Mouse (Mus musculus): ENCODE results near the gene Ttc17.
"Not testable (repeated sequence)": the region's sequence is repeated elsewhere in the genome, so short reads cannot be mapped to it uniquely, and the experiment has no call there.

The Ttc17 gene

DNA sequence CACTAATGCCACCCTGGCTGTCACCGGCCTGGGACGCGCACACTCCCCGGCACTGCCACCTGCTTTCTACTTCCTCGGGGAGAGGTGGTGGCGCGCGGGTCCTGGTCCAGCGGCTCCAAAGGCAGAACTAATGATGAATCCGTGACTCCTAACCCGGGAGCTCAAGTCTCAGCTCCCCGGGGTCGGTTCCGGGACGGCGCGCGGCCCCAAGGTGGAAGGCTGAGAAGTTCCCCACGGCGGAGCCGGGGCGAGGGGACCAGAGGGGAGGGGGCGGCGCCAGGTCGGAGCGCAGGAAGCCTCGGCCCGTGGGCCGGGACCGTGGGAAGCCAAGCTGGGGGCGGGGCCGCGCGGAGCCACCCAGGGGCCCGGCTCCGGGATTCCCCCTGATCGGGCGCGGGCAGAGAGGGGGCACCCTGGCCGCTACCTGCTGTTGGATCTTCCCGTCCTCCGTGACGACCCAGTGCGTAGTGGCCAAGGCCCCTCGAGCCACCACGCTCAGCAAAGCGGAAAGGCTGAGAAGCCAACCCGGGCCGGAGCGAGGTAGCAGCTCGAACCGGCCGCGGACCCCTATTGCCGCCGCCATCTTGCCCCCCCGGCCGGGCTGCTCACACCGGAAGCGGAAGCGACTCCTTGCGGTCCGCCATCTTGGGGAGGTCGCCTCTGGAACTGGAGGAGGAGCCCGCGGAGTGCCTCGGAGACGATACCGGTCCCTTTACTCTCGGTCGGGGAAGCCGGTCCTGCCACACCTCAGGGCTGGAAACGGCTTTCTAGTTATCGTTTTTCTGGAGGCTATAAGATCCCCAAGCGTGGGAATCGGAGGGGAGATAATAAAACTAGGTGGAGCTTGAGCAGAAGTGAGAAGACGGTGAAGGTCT is at the start of gene Ttc17:
Gene Ttc17, minus strand, starts transcription at position 607 of the 875 bp plus-strand sequence.
- peak; percentile 82 to 87 for DNase-seq (ENCODE audit: low spot score in 2 of 2)

GRCm38 (mm10) chr2:94449643-94450042 is 43.2 kb upstream of the Ttc17 start:
- no peak for DNase-seq (ENCODE audit: low spot score in 2 of 2)

DNA sequence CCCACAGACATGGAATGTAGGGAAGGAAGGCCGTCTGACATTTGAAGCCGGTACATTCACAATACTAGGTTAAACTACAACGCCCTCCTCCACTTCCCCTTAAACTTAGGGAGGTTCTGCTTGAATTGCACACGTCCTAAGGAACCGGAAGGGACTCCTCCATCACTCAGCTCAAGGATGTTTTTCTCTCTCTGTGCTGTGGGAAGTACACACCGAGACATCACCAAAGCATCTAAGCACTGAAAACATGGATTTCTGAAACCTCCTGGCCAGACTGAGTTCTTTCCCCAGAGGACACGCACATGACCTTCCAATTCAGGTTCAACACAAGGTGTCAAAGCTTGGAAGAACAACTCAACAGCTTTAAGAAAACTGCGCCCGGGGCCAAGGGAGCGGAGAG is 30.5 kb upstream of the Ttc17 start:
- DNase-seq (ENCODE audit: low spot score in 2 of 2): no peak

DNA sequence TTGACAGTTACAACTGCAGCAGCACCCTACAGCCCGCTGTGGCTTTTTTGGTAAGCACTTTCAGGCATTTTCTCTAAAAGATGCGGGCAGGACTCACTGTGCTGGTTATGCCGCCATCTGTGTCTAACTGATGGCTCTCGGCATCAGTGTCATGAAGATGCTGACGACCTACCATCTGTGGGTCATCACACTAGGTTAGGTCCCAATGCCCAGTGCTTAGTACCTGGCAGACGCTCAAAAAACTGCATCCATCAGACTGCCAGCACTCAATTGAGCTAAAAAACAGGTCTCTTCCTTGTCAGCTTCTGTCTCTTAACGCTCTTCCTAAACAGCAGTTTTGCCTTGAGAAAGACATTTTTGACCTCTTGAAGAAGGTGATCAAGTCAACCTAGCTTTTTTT is 29.0 kb upstream of the Ttc17 start:
- DNase-seq (ENCODE audit: low spot score in 2 of 2): no peak

DNA sequence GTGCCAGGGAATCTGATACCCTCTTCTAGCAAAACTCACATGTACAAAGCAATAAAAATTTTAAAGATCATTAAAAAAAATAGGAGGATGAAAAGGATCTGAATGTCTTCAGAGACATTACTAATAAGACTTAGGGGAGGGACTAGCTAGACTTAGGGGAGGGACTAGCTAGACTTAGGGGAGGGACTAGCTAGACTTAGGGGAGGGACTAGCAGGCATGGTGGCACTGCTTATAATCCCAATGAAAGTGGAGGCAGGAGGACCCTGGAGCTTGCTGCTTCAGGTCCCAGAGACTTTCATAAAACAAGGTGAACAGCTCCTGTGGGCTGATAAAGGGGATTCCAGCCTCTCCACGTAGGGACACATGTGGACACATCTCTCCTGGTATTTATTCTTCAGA is 28.3 kb upstream of the Ttc17 start:
- no peak for DNase-seq (ENCODE audit: low spot score in 2 of 2)

DNA sequence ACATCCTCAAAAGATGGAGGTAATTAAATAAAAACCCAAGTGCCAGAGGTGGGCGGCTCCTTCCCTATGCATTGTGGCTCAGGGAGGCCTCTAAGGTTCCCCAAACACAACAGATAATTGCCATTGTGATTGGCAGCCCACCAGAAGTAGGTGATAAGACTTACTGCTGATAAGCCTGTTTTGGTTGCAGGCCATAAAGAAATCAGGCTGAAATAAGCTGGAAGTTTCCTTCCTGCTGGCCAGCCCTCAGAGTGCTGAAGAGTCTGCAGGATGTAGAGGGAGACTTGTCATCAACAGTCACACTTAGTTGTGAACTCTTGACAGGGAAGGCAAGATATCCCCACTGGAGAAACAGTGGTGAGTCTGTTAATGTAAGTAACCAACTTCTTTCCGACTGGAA is 25.7 kb upstream of the Ttc17 start:
- no peak for DNase-seq (ENCODE audit: low spot score in 2 of 2)

GRCm38 (mm10) chr2:94428456-94428855 is 22.0 kb upstream of the Ttc17 start:
- no peak for DNase-seq (ENCODE audit: low spot score in 2 of 2)

GRCm38 (mm10) chr2:94407441-94407840 is 952 bp upstream of the Ttc17 start:
- no peak for DNase-seq (ENCODE audit: low spot score in 2 of 2)

DNA sequence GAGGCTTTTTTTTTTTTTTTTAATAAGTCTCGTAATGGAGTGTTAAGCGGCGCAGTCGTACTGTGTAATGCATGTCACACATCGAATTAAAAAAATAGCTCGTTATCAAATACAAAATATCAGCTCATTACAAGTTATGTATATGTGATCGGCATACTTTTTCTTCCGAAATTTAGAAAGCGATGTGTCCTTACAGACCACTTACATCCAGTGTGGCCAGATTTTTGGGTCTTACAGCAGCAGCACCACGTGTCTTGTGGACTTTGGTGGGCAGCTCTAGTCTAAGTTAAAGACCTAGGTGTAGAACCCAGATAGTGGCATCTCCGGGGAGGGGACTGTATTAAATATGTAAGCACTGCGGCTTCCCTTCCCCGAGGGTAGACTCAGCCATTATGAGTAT is 532 bp upstream of the Ttc17 start:
- DNase-seq (ENCODE audit: low spot score in 2 of 2): no peak

DNA sequence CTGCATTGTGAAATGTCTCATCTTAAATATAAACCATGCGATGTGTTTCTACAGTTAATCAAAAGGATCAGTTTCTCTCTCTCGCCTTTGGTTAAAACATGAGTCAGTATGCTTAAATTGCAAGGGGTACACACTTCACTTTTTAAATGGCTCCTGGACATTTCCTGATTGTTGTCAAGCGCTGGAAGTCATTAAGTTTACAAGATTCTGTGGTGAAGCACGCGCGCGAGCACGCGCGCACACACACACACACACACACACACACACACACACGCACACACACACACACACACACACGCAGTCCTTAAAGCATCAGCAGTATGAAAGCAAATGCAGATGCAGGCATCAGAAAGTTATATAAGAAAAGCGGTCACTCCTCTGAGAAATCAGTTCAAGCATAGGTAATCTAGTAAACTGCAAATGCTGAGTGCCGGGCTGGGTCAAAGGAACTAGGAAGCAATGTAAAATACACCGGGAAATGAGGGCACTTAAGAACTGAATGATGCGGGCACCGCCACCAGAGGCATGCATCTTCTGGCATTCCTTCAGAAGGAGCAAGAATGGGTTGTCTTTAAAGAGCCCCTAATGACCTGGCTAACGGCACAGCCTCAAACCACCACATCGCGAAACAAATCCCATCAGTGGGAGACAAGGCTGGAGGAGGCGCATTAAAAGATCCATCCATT is 949 bp downstream of the Ttc17 start:
- peak in 1 of 2 experiments; percentile 4 for DNase-seq (ENCODE audit: low spot score in 2 of 2)

DNA sequence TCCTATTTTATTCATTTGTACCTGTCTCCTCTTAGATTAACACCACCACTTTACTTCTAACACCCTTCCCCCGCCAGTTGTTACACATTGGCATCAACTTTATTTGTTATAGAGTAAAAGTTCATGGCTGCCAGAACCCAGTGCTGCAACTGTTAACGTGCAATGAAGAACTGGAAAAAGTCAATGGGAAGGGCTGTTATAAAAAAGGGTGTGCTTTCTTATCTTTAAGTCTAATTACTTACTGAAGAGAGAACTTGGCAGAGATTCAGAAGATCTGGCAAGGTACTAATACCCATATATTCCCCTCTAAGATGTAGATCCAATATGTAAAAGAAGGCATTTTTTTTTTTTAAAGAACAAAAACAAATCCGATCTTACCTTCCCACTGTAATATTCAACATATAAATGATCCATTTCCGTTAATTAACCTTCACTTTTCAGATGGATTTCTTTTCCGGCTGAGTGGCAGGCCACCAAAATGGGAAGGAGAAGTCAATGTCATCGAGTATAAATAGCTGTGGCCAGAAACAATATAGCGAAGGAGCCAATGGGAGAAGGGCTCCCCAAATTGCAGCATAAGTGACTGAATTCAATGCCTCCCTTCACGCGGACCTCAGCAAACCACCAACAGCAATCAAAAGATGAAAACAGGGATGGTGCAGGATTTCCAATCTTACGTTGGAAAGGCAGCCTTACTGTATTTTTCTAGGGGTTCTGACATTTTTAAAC is 1.8 kb downstream of the Ttc17 start:
- no peak for DNase-seq (ENCODE audit: low spot score in 2 of 2)

DNA sequence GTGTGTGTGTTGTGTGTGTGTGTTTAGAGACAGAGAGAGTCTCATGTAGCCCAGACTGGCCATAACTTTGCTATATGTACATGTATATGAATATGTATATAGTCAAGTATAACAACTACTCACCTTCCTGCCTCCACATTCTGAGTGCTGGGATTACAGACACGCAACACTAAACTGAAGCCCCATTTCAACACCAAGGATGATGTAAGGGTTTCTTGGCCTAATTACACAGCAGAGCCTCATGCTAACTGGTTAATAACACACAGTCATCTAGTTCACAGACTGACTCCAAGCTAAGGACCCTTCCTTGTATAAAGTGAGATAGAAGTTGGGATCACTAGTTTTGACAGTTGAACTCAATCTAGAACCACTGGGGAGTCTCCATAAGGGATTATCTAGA is 3.9 kb downstream of the Ttc17 start:
- DNase-seq (ENCODE audit: low spot score in 2 of 2): no peak

DNA sequence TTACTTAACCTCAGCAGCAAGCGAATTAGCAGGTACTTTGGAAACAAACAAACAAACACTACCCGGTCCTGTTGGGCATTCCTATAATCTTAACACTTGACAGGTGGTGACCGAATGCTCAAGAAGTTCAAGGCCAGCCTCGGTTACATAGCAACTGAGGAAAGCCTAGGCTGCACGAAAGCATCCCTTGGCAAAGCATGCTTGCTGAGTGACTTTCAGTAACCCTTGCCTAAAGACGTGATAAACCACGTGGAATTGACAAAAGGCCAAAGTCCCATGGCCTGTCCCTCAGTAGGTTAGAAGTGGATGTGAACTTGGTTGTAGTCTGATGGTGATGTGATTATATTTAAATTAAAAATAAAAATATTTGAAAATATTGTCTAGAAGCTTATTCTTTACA is 4.4 kb downstream of the Ttc17 start:
- no peak for DNase-seq (ENCODE audit: low spot score in 2 of 2)

- peak in 1 of 2 experiments; percentile 11 for DNase-seq (ENCODE audit: low spot score in 2 of 2)
Observed at GRCm38 (mm10) chr2:94401006-94401405, 5.5 kb downstream of the Ttc17 start.

DNA sequence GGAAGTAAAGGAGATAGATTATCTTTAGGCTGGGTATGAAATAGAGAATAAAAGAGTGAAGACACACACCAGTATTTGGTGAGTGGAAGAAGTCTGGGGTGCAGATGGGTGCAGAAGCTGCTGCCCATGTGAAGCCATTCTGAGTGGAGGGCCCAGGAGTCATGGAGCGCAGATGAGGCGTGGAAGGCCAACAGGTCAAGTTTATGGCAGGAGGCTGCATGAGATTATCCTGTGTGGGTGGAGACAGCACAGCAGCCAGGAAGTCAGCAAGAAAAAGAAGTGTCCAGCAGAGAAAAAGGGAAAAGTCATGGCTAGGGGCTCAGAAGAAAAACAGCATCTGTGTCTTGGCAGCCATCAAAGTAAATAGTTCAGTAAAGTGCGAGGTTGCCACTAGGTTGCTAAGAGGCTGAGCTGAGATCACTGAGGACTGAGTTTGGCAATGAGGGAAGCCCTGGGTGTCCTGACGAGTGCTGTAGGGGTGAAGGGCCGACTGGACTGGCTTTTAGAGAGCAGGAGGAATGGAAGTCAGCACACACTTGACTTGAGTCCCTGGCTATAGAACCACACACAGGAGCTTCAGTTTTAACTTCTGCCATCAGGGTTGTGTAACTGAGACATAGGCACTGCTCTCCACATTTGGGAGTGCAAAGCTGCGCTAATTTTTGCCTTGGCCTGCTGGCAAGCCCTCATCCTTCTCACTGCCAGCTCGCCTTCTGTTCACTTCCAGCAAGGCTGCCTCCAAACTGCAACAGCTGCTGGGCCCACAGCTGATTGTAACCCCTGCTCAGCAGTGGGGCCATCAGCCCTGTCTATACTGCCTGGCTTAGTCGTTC is 8.1 kb downstream of the Ttc17 start:
- DNase-seq (ENCODE audit: low spot score in 2 of 2): peak in 1 of 2 experiments; percentile 67

DNA sequence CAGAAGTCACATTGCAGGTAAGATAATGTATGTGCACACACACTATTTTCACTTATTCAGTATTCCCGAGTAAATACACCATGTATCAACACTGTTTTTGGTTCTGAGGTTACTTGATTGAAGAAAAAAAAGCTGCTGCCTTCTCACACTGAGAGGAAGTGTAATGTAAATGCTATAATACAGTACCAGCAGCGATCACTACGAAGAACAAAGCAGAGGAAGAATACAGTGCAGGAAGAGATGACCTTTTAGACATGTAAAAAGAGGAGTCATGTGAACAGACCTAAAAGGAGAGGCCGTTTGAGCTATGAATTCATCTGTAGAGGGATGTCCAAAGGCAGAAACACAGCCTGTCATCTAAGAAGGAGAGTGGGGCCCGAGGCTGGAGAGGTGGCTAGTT is 9.0 kb downstream of the Ttc17 start:
- no peak for DNase-seq (ENCODE audit: low spot score in 2 of 2)

DNA sequence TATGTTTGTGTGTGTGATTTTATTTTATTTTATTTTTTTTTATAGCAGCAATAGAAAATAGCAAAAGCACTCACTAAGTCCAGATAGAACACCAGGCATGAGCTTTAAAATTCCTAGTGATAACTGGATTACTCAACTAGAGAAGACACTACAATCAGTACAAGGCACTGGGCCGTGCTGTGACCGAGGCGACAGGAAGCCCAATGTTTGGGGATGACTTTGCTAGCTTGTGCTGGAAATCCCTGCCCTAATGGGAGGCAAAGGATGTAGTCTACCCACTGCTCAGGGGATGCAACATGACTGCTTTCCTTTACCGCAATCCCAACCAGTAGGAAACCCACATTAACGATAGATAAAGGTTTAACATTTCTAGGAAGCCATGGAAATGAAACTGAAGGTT is 10.2 kb downstream of the Ttc17 start:
- DNase-seq (ENCODE audit: low spot score in 2 of 2): no peak

DNA sequence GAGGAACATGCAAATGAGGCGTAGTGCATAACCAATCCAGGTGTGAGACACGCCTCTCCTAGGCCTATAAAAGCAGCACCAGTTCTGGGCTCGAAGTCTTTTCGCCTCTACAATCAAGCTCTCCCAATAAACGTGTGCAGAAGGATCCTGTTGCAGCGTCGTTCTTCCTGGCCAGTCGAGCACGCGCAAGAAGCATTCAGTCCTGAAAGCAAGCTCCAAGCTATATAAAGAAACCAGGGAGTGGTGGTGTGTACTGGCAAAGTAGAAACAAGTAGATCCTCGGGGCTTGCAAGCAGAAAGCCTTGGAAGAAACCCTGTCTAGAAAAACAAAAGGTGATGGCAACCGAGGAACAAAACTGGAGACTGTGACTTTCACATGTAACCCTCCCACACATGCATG is 15.4 kb downstream of the Ttc17 start:
- DNase-seq (ENCODE audit: low spot score in 2 of 2): not testable (repeated sequence)

- DNase-seq (ENCODE audit: low spot score in 2 of 2): no peak
Observed at GRCm38 (mm10) chr2:94389000-94389399, 17.5 kb downstream of the Ttc17 start.

- no peak for DNase-seq (ENCODE audit: low spot score in 2 of 2)
Observed at GRCm38 (mm10) chr2:94387846-94388245, 18.6 kb downstream of the Ttc17 start.

GRCm38 (mm10) chr2:94384483-94384882 is 22.0 kb downstream of the Ttc17 start:
- DNase-seq (ENCODE audit: low spot score in 2 of 2): peak in 1 of 2 experiments; percentile 11
